Mouse (Mus musculus): ENCODE results near the gene Ell.

The Ell gene

GRCm38 (mm10) chr8:70617985-70618384 is 78.7 kb downstream of the Ell start:
- DNase-seq: peak; percentile 16

- peak; percentile 60 for DNase-seq
Observed at GRCm38 (mm10) chr8:70618888-70619334, 79.7 kb downstream of the Ell start.

- no peak for DNase-seq
Observed at GRCm38 (mm10) chr8:70622220-70622619, 83.0 kb downstream of the Ell start.

GRCm38 (mm10) chr8:70625104-70625503 is 85.8 kb downstream of the Ell start:
- DNase-seq: peak; percentile 81

GRCm38 (mm10) chr8:70627041-70627440 is 87.8 kb downstream of the Ell start:
- DNase-seq: no peak

- DNase-seq: peak; percentile 6
Observed at GRCm38 (mm10) chr8:70628986-70629490, 89.8 kb downstream of the Ell start.

GRCm38 (mm10) chr8:70629574-70630531 is 90.6 kb downstream of the Ell start:
- DNase-seq: peak; percentile 90

GRCm38 (mm10) chr8:70630532-70631381 is 91.5 kb downstream of the Ell start:
- DNase-seq: peak; percentile 87

GRCm38 (mm10) chr8:70631436-70631835 is 92.2 kb downstream of the Ell start:
- DNase-seq: peak; percentile 79

- no peak for DNase-seq
Observed at GRCm38 (mm10) chr8:70632346-70632892, 93.2 kb downstream of the Ell start, which contains the start of gene Gdf15. Gdf15 (minus strand) TSS chr8:70632456.

GRCm38 (mm10) chr8:70634066-70634465 is 94.8 kb downstream of the Ell start:
- DNase-seq: peak; percentile 89

GRCm38 (mm10) chr8:70635527-70635926 is 96.3 kb downstream of the Ell start:
- peak; percentile 51 for DNase-seq

- peak; percentile 69 for DNase-seq
Observed at GRCm38 (mm10) chr8:70636838-70637237, 97.6 kb downstream of the Ell start.

- no peak for DNase-seq
Observed at GRCm38 (mm10) chr8:70638752-70639151, 99.5 kb downstream of the Ell start.
